Mouse (Mus musculus): ENCODE measurements at regions not wholly inside any gene's neighbourhood (a gene's known extent, or its start where the extent isn't known, plus 50 kb on each side); places are given as distances from the start of the nearest gene placed in this dataset.
"Not testable (repeated sequence)": the region's sequence is repeated elsewhere in the genome, so short reads cannot be mapped to it uniquely, and the experiment has no call there.

DNA sequence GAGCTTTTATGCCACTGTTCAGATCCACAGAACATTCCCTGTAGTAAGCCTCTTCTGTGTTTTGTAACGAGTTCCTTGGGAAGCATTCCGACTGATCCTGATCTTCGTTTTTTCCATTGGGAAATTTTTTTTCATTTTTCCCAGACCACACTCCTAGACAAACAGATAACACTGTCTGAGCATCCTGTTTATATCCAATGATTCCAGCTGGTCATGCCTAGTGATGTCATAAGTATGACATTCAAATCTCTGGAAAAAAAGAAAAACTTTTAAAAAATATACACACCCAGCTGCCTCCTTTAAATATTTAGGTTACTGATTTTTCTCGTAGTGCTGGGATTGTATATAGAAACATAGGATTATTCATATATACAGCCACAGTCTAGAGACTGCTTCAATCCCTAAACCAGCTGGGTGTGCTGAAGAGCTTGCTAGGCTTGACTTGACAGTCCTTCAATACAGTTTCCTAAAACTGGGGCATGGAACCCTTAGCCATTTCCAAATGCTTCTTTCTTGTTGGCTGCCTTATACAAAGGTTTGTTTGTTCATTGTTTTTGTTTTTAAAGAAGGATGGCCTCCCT lies 116.0 kb upstream of the Ghr start:
- ATAC-seq (no peak), DNase-seq (ENCODE audit: low spot score) (no peak)
- no peak overlapping the region for H3K4me3 ChIP-seq (ENCODE audit: low read length)
- no peak overlapping the region for H3K27ac ChIP-seq
- no peaks in the 10 kb centered on the region for H3K9me3 ChIP-seq (ENCODE audit: low read length)
- no peak overlapping the region for H3K9ac ChIP-seq (replicated peaks; ENCODE audit: low read length)
- no peak overlapping the region for H3K4me2 ChIP-seq (ENCODE audit: low read depth, low read length)
- H3K36me3 ChIP-seq (ENCODE audit: insufficient read depth, low read length): no peaks in the 10 kb centered on the region
- H3K27me3 ChIP-seq (ENCODE audit: insufficient read depth, low read length): no peaks in the 10 kb centered on the region
- WGBS: 86% methylated on average over 4 of the region's 4 CpGs
- no peak for TF ChIP-seq CTCF (IDR thresholded peaks at IDR 0.05; ENCODE audit: low read depth)
- H3K4me1 ChIP-seq (ENCODE audit: insufficient read depth, low read length): no peaks in the 10 kb centered on the region

- no peak for ATAC-seq
- no peak overlapping the region for H3K4me2 ChIP-seq (ENCODE audit: low read depth, low read length)
- no peaks in the 10 kb centered on the region for H3K9me3 ChIP-seq (ENCODE audit: low read length)
- H3K36me3 ChIP-seq (ENCODE audit: insufficient read depth, low read length): no peaks in the 10 kb centered on the region
- no peak overlapping the region for H3K9ac ChIP-seq (replicated peaks; ENCODE audit: low read length)
- H3K4me1 ChIP-seq (ENCODE audit: insufficient read depth, low read length): no peaks in the 10 kb centered on the region
- 27% methylated on average over 1 of the region's 1 CpGs for WGBS
- no peak for TF ChIP-seq CTCF (IDR thresholded peaks at IDR 0.05; ENCODE audit: low read depth)
- no peaks in the 10 kb centered on the region for H3K27me3 ChIP-seq (ENCODE audit: insufficient read depth, low read length)
- H3K27ac ChIP-seq: no peak overlapping the region
- no peak overlapping the region for H3K4me3 ChIP-seq (ENCODE audit: low read length)
- DNase-seq (ENCODE audit: low spot score): peak; percentile 10
Measured at GRCm38 (mm10) chr15:3685254-3685653, 102.0 kb upstream of the Ghr start.

DNA sequence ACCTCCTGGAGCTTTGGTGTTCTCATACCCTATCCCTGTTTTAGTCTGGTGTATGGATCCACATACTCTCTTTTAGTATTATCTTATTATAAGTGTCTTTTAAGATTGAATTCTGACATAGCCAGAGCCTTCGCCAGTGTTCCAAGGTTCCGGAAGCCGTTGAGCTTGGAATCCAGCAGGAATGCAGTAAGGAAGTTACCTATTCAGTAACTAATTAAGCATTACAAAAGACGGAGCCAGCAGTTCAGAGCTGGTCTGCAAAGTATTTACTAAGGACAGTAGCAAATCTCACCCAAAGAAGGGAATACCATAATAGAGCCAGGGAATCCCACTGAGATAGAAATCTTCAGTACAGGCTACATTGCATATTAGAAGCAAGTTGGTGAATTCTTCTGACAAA lies 93.7 kb upstream of the Ghr start:
- WGBS: 16% methylated on average over 4 of the region's 4 CpGs

DNA sequence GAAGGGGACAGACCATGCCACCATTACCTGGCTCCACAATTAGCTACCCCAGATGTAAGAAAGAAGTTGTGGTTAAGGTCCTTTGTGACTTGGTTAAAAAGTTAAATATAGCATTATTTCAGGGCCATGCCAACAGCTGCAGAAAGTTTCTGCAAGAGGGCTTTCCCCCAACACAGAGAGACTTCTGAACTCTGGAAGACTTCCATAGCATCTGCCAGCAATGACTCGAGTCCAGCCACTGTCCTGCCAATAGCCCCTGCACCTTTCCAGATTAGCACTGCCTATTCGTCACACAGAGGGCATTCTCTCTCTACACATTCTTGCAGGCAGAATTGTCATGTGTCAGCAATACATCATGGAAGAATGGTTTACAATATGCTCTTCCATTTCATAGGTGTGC lies 89.3 kb upstream of the Ghr start:
- Histone ChIP-seq H3K36me3 (ENCODE audit: insufficient read depth, low read length) (no peaks in the 10 kb centered on the region), H3K4me2 (ENCODE audit: low read depth, low read length) (no peak overlapping the region), H3K9ac (replicated peaks; ENCODE audit: low read length) (no peak overlapping the region), H3K9me3 (ENCODE audit: low read length) (no peaks in the 10 kb centered on the region), H3K4me1 (ENCODE audit: insufficient read depth, low read length) (no peaks in the 10 kb centered on the region), H3K4me3 (ENCODE audit: low read length) (no peak overlapping the region), H3K27me3 (ENCODE audit: insufficient read depth, low read length) (no peaks in the 10 kb centered on the region), H3K27ac (no peak overlapping the region)
- DNase-seq (ENCODE audit: low spot score): no peak
- no peak for TF ChIP-seq CTCF (IDR thresholded peaks at IDR 0.05; ENCODE audit: low read depth)
- no peak for ATAC-seq
- 79% methylated on average over 2 of the region's 2 CpGs for WGBS

More for the DNA sequence above, 93.7 kb upstream of the Ghr start:
- H3K27me3 ChIP-seq (ENCODE audit: insufficient read depth, low read length); H3K9ac ChIP-seq (replicated peaks; ENCODE audit: low read length); H3K27ac ChIP-seq; H3K4me2 ChIP-seq (ENCODE audit: low read depth, low read length); H3K9me3 ChIP-seq (ENCODE audit: low read length); H3K4me3 ChIP-seq (ENCODE audit: low read length); H3K36me3 ChIP-seq (ENCODE audit: insufficient read depth, low read length); H3K4me1 ChIP-seq (ENCODE audit: insufficient read depth, low read length); DNase-seq (ENCODE audit: low spot score); ATAC-seq: not testable (repeated sequence)

DNA sequence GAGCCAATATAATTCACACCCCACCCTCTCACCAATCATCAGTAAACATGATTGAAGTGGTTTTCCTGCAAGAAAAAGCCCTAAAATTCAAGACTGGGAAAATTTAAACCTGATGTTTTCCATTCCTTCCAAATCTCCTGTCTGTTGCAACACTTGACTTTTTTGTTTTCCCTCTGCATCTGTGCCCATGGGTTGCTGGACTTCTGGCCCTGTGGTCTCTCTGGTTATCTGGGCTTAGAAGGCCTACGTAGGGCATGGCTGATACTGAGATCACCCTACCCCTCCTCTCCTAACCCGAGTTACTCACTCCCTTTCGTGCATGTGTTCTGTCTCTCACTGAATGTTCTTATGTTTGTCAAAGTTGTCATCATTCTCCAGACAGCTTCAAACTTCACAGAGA lies 87.9 kb upstream of the Ghr start:
- H3K36me3 ChIP-seq (ENCODE audit: insufficient read depth, low read length): no peaks in the 10 kb centered on the region
- TF ChIP-seq CTCF (IDR thresholded peaks at IDR 0.05; ENCODE audit: low read depth): no peak
- 89% methylated on average over 3 of the region's 3 CpGs for WGBS
- H3K27ac ChIP-seq: no peak overlapping the region
- no peaks in the 10 kb centered on the region for H3K4me1 ChIP-seq (ENCODE audit: insufficient read depth, low read length)
- DNase-seq (ENCODE audit: low spot score) (no peak), ATAC-seq (no peak)
- H3K27me3 ChIP-seq (ENCODE audit: insufficient read depth, low read length): no peaks in the 10 kb centered on the region
- no peak overlapping the region for H3K9ac ChIP-seq (replicated peaks; ENCODE audit: low read length)
- no peaks in the 10 kb centered on the region for H3K9me3 ChIP-seq (ENCODE audit: low read length)
- H3K4me2 ChIP-seq (ENCODE audit: low read depth, low read length): no peak overlapping the region
- no peak overlapping the region for H3K4me3 ChIP-seq (ENCODE audit: low read length)

DNA sequence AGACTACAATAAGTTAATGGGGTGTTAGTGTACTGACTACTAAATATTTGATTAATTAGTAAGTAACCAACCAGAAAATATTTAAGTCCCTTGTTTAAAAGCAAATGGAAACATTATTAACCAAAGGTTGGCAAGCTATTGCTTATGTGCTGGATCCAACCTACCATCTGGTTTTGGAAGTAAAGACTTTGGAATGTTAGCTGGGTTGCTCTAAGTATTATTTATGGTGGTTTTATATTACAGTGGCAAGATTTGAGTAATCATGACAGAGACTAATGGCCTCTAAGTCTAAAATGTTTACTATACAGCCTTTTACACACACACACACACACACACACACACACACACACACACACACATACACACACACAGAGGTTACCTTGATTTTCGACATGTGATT lies 86.1 kb upstream of the Ghr start:
- no peaks in the 10 kb centered on the region for H3K27me3 ChIP-seq (ENCODE audit: insufficient read depth, low read length)
- DNase-seq (ENCODE audit: low spot score) (no peak), ATAC-seq (no peak)
- no peak overlapping the region for H3K4me2 ChIP-seq (ENCODE audit: low read depth, low read length)
- no peaks in the 10 kb centered on the region for H3K4me1 ChIP-seq (ENCODE audit: insufficient read depth, low read length)
- no peaks in the 10 kb centered on the region for H3K36me3 ChIP-seq (ENCODE audit: insufficient read depth, low read length)
- no peaks in the 10 kb centered on the region for H3K9me3 ChIP-seq (ENCODE audit: low read length)
- no peak overlapping the region for H3K27ac ChIP-seq
- H3K4me3 ChIP-seq (ENCODE audit: low read length): no peak overlapping the region
- 71% methylated on average over 1 of the region's 1 CpGs for WGBS
- H3K9ac ChIP-seq (replicated peaks; ENCODE audit: low read length): no peak overlapping the region
- TF ChIP-seq CTCF (IDR thresholded peaks at IDR 0.05; ENCODE audit: low read depth): no peak

GRCm38 (mm10) chr15:3668863-3669262 lies 85.6 kb upstream of the Ghr start:
- Histone ChIP-seq H3K27ac (no peak overlapping the region), H3K4me2 (ENCODE audit: low read depth, low read length) (no peak overlapping the region), H3K4me3 (ENCODE audit: low read length) (no peak overlapping the region), H3K27me3 (ENCODE audit: insufficient read depth, low read length) (no peaks in the 10 kb centered on the region), H3K36me3 (ENCODE audit: insufficient read depth, low read length) (no peaks in the 10 kb centered on the region), H3K9me3 (ENCODE audit: low read length) (no peaks in the 10 kb centered on the region), H3K4me1 (ENCODE audit: insufficient read depth, low read length) (no peaks in the 10 kb centered on the region), H3K9ac (replicated peaks; ENCODE audit: low read length) (no peak overlapping the region)
- WGBS: 100% methylated on average over 2 of the region's 2 CpGs
- DNase-seq (ENCODE audit: low spot score) (no peak), ATAC-seq (no peak)
- no peak for TF ChIP-seq CTCF (IDR thresholded peaks at IDR 0.05; ENCODE audit: low read depth)

Data from hindbrain, postnatal 0 days (tissue).